Mouse (Mus musculus) ES-E14 (cell line): ENCODE data around the gene Vmn1r215. TPM values are rescaled to one million over a fixed set of nuclear protein-coding genes. Genes with fewer than 3 reads are reported as not detected.
"Not testable (repeated sequence)": the region's sequence is repeated elsewhere in the genome, so short reads cannot be mapped to it uniquely, and the experiment has no call there.

Experiments
- DNase-seq: peaks from one replicate; pipeline ENCODE4 v3.0.0-alpha.2; 2013; ENCODE audit warnings: low read depth, low spot score
- H3K27ac ChIP-seq: 2 replicates; pipeline ENCODE4 v1.5.1; 2012; ENCODE audit warnings: low read depth, mild to moderate bottlenecking, low read length, moderate library complexity, mixed read lengths; ENCODE audit not compliant: poor library complexity, insufficient read depth, severe bottlenecking
- H3K36me3 ChIP-seq: 2 replicates; pipeline ENCODE4 v1.6.1; 2012; ENCODE audit warnings: mild to moderate bottlenecking, low read length, moderate library complexity, mixed read lengths; ENCODE audit not compliant: control insufficient read depth, poor library complexity, insufficient read depth, severe bottlenecking
- H3K4me1 ChIP-seq, 2 experiments: fragments of 150-350 bp in 1 of 2; sonication (generic) in 1 of 2; 2 replicates each; pipeline ENCODE4 v1.6.1; 2012; ENCODE audit warnings: low read length in 2 of 2, mild to moderate bottlenecking in 1 of 2, mixed read lengths in 1 of 2; ENCODE audit not compliant: control insufficient read depth in 2 of 2, insufficient read depth in 2 of 2, poor library complexity in 1 of 2
- H3K4me3 ChIP-seq, 2 experiments: fragments of 150-350 bp in 1 of 2; sonication (generic) in 1 of 2; 2 replicates each; pipeline ENCODE4 v1.5.1; 2012; ENCODE audit warnings: low read length in 2 of 2, low read depth in 1 of 2, mild to moderate bottlenecking in 1 of 2, mixed read lengths in 1 of 2; ENCODE audit not compliant: insufficient read depth in 1 of 2, poor library complexity in 1 of 2, severe bottlenecking in 1 of 2
- H3K9ac ChIP-seq: 2 replicates; pipeline ENCODE4 v1.6.1; 2012; ENCODE audit warnings: low read depth, mild to moderate bottlenecking, low read length, mixed read lengths; ENCODE audit not compliant: poor library complexity, insufficient read depth, severe bottlenecking
- H3K9me3 ChIP-seq: fragments of 150-350 bp; sonication (generic); 2 replicates; pipeline ENCODE4 v1.6.1; 2012; ENCODE audit warnings: low read depth, mild to moderate bottlenecking, low read length; ENCODE audit not compliant: control insufficient read depth, insufficient read depth
- CHD2 ChIP-seq: IDR thresholded peaks from 2 replicates; pipeline ENCODE4 v1.6.1; 2014; ENCODE audit warnings: mild to moderate bottlenecking, low read depth, low read length, inconsistent platforms
- HCFC1 ChIP-seq: IDR thresholded peaks from 2 replicates; pipeline ENCODE4 v1.6.1; 2012; ENCODE audit warnings: low read length, inconsistent platforms, borderline replicate concordance; ENCODE audit not compliant: insufficient read depth
- MAFK ChIP-seq: IDR thresholded peaks from 2 replicates; pipeline ENCODE4 v1.6.1; 2014; ENCODE audit warnings: mild to moderate bottlenecking, low read depth, low read length, inconsistent platforms; ENCODE audit not compliant: insufficient read depth
- ZC3H11A ChIP-seq: IDR thresholded peaks from 2 replicates; pipeline ENCODE4 v1.6.1; 2012; ENCODE audit warnings: low read depth, mild to moderate bottlenecking, inconsistent platforms, low read length, borderline replicate concordance
- ZNF384 ChIP-seq: IDR thresholded peaks from 2 replicates; pipeline ENCODE4 v1.6.1; 2012; ENCODE audit warnings: low read depth, low read length, inconsistent platforms
- in situ Hi-C, 2 experiments: fragments of 600-800 bp; cut with MboI; formaldehyde crosslinking; loops; one replicate each; pipeline ENCODE4 v1.15.1; 2025; ENCODE audit warnings: low sequenced_read_pairs in 2 of 2, inconsistent platforms in 1 of 2; ENCODE audit not compliant: unreplicated experiment in 2 of 2
- total RNA-seq: library from RNA; depleted of rRNA; stranded (reverse); fragments of 300-350 nt; gene quantifications from 2 replicates; pipeline ENCODE4 v1.2.3, GENCODE M21; 2012; rRNA removed

The Vmn1r215 gene
- total RNA-seq, 1 experiment, result not detected

DNA sequence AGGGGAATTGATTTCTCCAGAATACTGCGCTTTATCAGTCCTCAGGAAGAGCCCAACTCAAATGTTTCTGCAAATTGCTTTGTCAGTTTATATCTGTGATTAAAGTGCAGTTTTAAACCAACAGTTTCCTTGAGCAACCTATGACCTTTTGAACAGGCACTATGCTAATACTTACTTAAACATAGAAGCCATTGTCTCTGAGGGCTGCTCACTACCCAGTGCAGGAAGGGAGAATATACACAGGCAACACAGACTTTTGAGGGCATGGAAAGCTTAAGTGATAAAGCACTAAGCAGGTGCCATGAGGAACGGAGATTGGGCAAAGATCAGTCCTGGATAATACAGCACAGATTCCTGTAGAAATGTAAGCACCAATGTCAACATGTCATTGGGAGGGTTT is 1.5 kb downstream of the Vmn1r215 start:
- no peak overlapping the region for H3K4me3 ChIP-seq
- no peak overlapping the region for H3K27ac ChIP-seq
- H3K4me1 ChIP-seq, result no peaks in the 10 kb centered on the region
- H3K9ac ChIP-seq, result no peak overlapping the region
- DNase-seq, result no peak
- no peaks in the 10 kb centered on the region for H3K36me3 ChIP-seq
- TF ChIP-seq HCFC1, result no peak
- TF ChIP-seq CHD2, result no peak
- TF ChIP-seq ZC3H11A, result no peak
- TF ChIP-seq MAFK, result no peak
- no peak for TF ChIP-seq ZNF384
- no peaks in the 10 kb centered on the region for H3K9me3 ChIP-seq
- in situ Hi-C loops, result no loop called here

DNA sequence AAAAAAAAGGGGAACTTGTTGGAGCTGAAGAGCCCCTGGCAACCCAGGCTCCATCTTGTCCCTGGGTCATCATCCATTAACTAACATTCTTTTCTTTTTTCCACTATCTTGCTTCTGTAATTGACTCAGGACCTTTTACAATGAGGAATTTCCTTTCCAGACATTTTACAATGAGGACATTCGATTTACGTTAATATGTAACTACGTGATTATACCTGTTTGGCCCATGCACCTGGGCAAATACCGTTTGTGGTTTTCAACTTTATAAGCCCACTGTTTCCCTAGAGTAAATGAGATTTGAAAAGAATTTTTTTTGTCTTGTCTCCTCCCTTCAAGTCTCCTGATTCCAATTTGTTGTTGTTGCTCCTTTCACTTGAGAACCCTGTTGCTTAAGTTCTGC is 26.6 kb downstream of the Vmn1r215 start:
- DNase-seq, result no peak
- TF ChIP-seq CHD2, result no peak
- TF ChIP-seq ZNF384, result no peak
- no peak for TF ChIP-seq ZC3H11A
- H3K27ac ChIP-seq, result no peak overlapping the region
- no peaks in the 10 kb centered on the region for H3K36me3 ChIP-seq
- no peak overlapping the region for H3K4me3 ChIP-seq
- H3K9me3 ChIP-seq, result no peaks in the 10 kb centered on the region
- no peak overlapping the region for H3K9ac ChIP-seq
- H3K4me1 ChIP-seq, result no peaks in the 10 kb centered on the region
- in situ Hi-C loops, result no loop called here

DNA sequence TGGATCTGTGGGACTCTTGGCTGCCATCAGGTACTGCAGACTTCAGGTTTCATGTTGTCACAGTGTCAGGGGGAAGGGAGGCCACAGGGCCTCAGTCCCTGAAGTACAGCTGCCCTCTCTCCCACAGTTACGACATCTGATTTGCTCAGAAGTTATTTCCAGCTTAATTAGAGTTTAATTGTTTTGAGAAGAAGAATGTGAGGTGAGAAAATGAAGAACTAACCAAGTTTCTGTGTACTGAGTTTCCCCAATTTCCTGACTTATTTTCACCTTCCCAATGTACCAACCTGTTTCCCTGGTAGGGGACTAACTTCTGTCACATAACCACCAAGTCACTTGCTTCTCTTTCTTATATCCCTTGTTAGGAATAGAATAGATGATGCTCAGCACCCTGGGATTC is 50.3 kb downstream of the Vmn1r215 start, which contains the start of gene Vmn1r217:
Gene Vmn1r217, minus strand, starts transcription at position 101 of the 400 bp plus-strand sequence.
- in situ Hi-C loops, H3K4me1 ChIP-seq, H3K4me3 ChIP-seq, H3K9me3 ChIP-seq, H3K36me3 ChIP-seq, H3K27ac ChIP-seq, DNase-seq, H3K9ac ChIP-seq: not testable (repeated sequence)

DNA sequence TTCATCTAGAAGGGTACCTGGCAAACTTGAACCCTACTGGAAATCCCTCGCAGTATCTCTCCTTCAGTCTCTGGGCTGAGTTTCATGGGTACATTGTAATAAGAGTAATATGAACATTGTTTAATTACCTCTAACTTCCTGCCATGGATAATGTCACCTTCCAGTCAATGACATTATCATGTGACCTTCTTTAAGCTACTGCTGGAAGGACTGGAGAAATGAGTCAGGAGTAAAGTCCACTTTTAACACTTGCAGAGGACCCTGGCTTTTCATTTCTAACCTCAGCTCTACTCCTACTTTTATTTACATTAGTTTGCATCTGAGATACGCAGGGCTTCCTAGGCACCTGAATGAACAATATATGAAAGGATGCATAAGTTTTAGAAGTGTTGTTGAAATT is 52.8 kb downstream of the Vmn1r215 start:
- H3K9me3 ChIP-seq, result no peaks in the 10 kb centered on the region
- no peaks in the 10 kb centered on the region for H3K4me1 ChIP-seq
- H3K27ac ChIP-seq, result no peak overlapping the region
- no peak for DNase-seq
- in situ Hi-C loops, result no loop called here
- H3K36me3 ChIP-seq, result no peaks in the 10 kb centered on the region
- no peak overlapping the region for H3K4me3 ChIP-seq
- H3K9ac ChIP-seq, result no peak overlapping the region
- TF ChIP-seq ZNF384 (no peak), HCFC1 (no peak), MAFK (no peak), ZC3H11A (no peak), CHD2 (no peak)

Other genes with a start within 250 kb of the Vmn1r215 start
- 0.09 and 0.11 TPM in 2 replicates for gene Vmn1r210, start 236.7 kb upstream of the Vmn1r215 start, total RNA-seq
- not detected in 2 replicates for gene Vmn1r211, start 210.5 kb upstream of the Vmn1r215 start, total RNA-seq
- not detected in 2 replicates for gene Vmn1r212, start 183.8 kb upstream of the Vmn1r215 start, total RNA-seq
- not detected in 2 replicates for gene Vmn1r213, start 60.4 kb upstream of the Vmn1r215 start, total RNA-seq
- gene Vmn1r214, start 37.6 kb upstream of the Vmn1r215 start, total RNA-seq, result not detected in 2 replicates
- not detected in 2 replicates for gene Vmn1r217, start 50.2 kb downstream of the Vmn1r215 start, total RNA-seq
- gene Vmn1r218, start 65.1 kb downstream of the Vmn1r215 start, total RNA-seq, result not detected in 2 replicates
- 0.04 and 0.11 TPM in 2 replicates for gene Vmn1r219, start 91.3 kb downstream of the Vmn1r215 start, total RNA-seq
- gene Vmn1r220, start 120.0 kb downstream of the Vmn1r215 start, total RNA-seq, result not detected in 2 replicates
- gene Vmn1r221, start 146.1 kb downstream of the Vmn1r215 start, total RNA-seq, result not detected in 2 replicates
- not detected in 2 replicates for gene Vmn1r222, start 167.9 kb downstream of the Vmn1r215 start, total RNA-seq
- not detected in 2 replicates for gene Vmn1r223, start 179.1 kb downstream of the Vmn1r215 start, total RNA-seq